22 mouse cellular contexts compared by ENCODE assay signal in genomic region chr3:104330646-104331045, GRCm38 (mm10).
DNase-seq lines count a peak whose midpoint lies in the region; ATAC-seq lines count a peak whose summit lies in the region.
"Had no signal": no experiment of that assay in that cellular context is flagged by ENCODE, and none has a peak within 500 bp of the region (broad histone marks: within the 10 kb centered on the region; RNA-seq: fewer than 3 reads in every experiment).

No protein-coding gene starts in this region.

- WGBS in heart, embryonic 12.5 days, result 63% methylated on average over 6 of the region's 6 CpGs
- 60% methylated on average over 6 of the region's 6 CpGs for WGBS in heart, embryonic 16.5 days
- 69% methylated on average over 6 of the region's 6 CpGs for WGBS in heart, embryonic 10.5 days

- H3K4me2 ChIP-seq in heart, embryonic 12.5 days, result no peak overlapping the region
- no peak overlapping the region for H3K4me2 ChIP-seq in heart, embryonic 16.5 days (ENCODE audit: low read depth, low read length)
- H3K4me2 ChIP-seq: embryonic facial prominence, embryonic 15.5 days; hindbrain, embryonic 12.5 days had no signal

- no peaks in the 10 kb centered on the region for H3K27me3 ChIP-seq in heart, embryonic 12.5 days (replicated peaks)
- no peaks in the 10 kb centered on the region for H3K27me3 ChIP-seq in heart, embryonic 16.5 days (ENCODE audit: control insufficient read depth, insufficient read depth, low read length)
- no peaks in the 10 kb centered on the region for H3K27me3 ChIP-seq in heart, embryonic 10.5 days (ENCODE audit: insufficient read depth, poor library complexity, severe bottlenecking)
- H3K27me3 ChIP-seq: embryonic facial prominence, embryonic 15.5 days; hindbrain, embryonic 12.5 days had no signal

- H3K4me3 ChIP-seq in heart, embryonic 12.5 days, result no peak overlapping the region
- no peak overlapping the region for H3K4me3 ChIP-seq in heart, embryonic 16.5 days (ENCODE audit: low read length)
- H3K4me3 ChIP-seq in heart, embryonic 10.5 days, result no peak overlapping the region
- H3K4me3 ChIP-seq: embryonic facial prominence, embryonic 15.5 days; erythroblast, embryonic 14.5 days; forebrain, embryonic 10.5 days; gastrocnemius, adult 2 months; hindbrain, embryonic 12.5 days had no signal

- peaks cover 5% of the 10 kb centered on the region; the same call in 1 of the 2 replicates for H3K4me1 ChIP-seq in heart, embryonic 12.5 days (replicated peaks)
- H3K4me1 ChIP-seq in heart, embryonic 16.5 days (ENCODE audit: control insufficient read depth, insufficient read depth, low read length), result peaks cover 7% of the 10 kb centered on the region
- peaks cover 9% of the 10 kb centered on the region; the same call in 1 of the 2 replicates for H3K4me1 ChIP-seq in heart, embryonic 10.5 days
- H3K4me1 ChIP-seq: embryonic facial prominence, embryonic 15.5 days had no signal

- H3K9me3 ChIP-seq in heart, embryonic 12.5 days (replicated peaks), result no peaks in the 10 kb centered on the region
- no peaks in the 10 kb centered on the region for H3K9me3 ChIP-seq in heart, embryonic 16.5 days (replicated peaks; ENCODE audit: control insufficient read depth, low read length)
- no peaks in the 10 kb centered on the region for H3K9me3 ChIP-seq in heart, embryonic 10.5 days
- H3K9me3 ChIP-seq: embryonic facial prominence, embryonic 15.5 days; forebrain, embryonic 10.5 days; hindbrain, embryonic 12.5 days had no signal

- H3K27ac ChIP-seq in heart, embryonic 12.5 days (ENCODE audit: poor library complexity, severe bottlenecking), result peak overlapping the region; percentile 54; the same call in 1 of the 2 replicates
- H3K27ac ChIP-seq in heart, embryonic 16.5 days (ENCODE audit: low read length), result no peak overlapping the region; the same call in 1 of the 2 replicates
- no peak overlapping the region; the same call in 1 of the 2 replicates for H3K27ac ChIP-seq in heart, embryonic 10.5 days
- H3K27ac ChIP-seq: embryonic facial prominence, embryonic 15.5 days; forebrain, embryonic 10.5 days; gastrocnemius, adult 2 months; hindbrain, embryonic 12.5 days had no signal

- DNase-seq in adrenal gland, adult 2 months, result peak; percentile 62
- no peak for DNase-seq in adrenal gland, postnatal 25 days
- DNase-seq in heart, adult 18-20 months, result no peak
- no peak for DNase-seq in heart, embryonic 10.5 days (ENCODE audit: low spot score)
- DNase-seq: cerebellum, adult 11 months; cerebellum, adult 8-10 months; cerebellum, postnatal 14 days; embryo, embryonic 11 days; gastrocnemius, adult 2 months; gastrocnemius, postnatal 25 days; heart, postnatal 4 days; kidney, adult 9 months had no signal

- no peak for ATAC-seq in heart, embryonic 12.5 days (ENCODE audit: insufficient number of reproducible peaks, low FRiP score)
- 0 out of 2 replicates have a peak, but pooled peaks have one; percentile 35 for ATAC-seq in heart, embryonic 16.5 days (replicated peaks; ENCODE audit: extremely low read depth, insufficient read depth, low FRiP score)
- ATAC-seq: forebrain, embryonic 14.5 days; hindbrain, embryonic 16.5 days; inflammation-experienced regulatory T-cells, adult 6 months; intestine, postnatal 0 days had no signal

- no peaks in the 10 kb centered on the region for H3K36me3 ChIP-seq in heart, embryonic 12.5 days
- no peaks in the 10 kb centered on the region for H3K36me3 ChIP-seq in heart, embryonic 16.5 days (ENCODE audit: control insufficient read depth, insufficient read depth)
- H3K36me3 ChIP-seq in heart, embryonic 10.5 days, result no peaks in the 10 kb centered on the region
- H3K36me3 ChIP-seq: embryonic facial prominence, embryonic 15.5 days; forebrain, embryonic 10.5 days; hindbrain, embryonic 12.5 days had no signal

- no peak overlapping the region for H3K9ac ChIP-seq in heart, embryonic 12.5 days
- no peak overlapping the region for H3K9ac ChIP-seq in heart, embryonic 16.5 days (ENCODE audit: low read length)
- H3K9ac ChIP-seq: embryonic facial prominence, embryonic 15.5 days; hindbrain, embryonic 12.5 days had no signal
